8 mouse cellular contexts compared by ENCODE assay signal in the genomic region with DNA sequence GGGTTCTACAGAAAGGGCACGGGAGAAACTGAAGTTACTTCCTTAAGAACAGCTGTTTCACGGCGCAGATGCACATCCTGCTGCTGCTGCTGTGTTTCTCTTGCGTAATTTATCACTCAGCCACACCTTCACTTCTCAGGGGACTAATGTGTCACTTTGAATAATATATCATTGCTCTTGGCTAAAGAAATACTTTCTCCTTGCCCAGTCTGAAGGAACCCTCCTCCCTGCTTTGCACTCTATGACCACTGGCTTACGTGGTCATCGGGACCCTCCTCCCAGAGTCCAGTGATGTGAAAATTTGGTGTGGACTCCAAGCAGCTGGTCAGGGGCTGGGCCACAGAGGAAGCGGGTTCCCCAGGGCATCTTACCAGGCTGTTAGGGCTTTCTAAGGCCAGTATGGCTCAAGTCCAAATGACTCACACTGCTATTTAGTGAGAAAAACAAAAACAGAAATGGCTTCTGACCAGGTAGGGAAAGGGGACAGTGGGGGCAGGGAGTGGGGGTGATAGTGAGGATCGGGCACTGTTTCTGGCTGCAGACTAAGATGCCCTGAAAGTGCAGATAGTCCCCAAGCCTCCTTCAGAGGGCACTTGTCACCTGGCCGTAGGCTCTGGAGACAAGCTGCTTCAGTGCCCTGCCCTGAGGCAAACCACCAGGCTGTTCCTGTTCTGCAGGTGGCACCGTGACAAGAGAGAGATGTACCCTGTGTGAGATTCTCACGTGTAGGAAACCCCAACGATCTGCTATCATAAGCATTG. TPM values are rescaled to one million over a fixed set of nuclear protein-coding genes. Genes with fewer than 3 reads are reported as not detected.
DNase-seq lines count a peak whose midpoint lies in the region; ATAC-seq and TF ChIP-seq lines count a peak whose summit lies in the region.

No protein-coding gene starts in this region.

- no peak for TF ChIP-seq POLR2A in small intestine, adult 2 months (IDR thresholded peaks at IDR 0.05; ENCODE audit: low read depth, low read length)

- H3K27ac ChIP-seq in kidney, embryonic 14.5 days (ENCODE audit: low read depth, low read length) = no peak overlapping the region
- peak overlapping the region; percentile 79 for H3K27ac ChIP-seq in small intestine, adult 2 months (ENCODE audit: insufficient read depth, low read depth, low read length)

- no peaks in the 10 kb centered on the region for H3K27me3 ChIP-seq in kidney, embryonic 14.5 days (ENCODE audit: control insufficient read depth, insufficient read depth, low read length)
- no peaks in the 10 kb centered on the region for H3K27me3 ChIP-seq in small intestine, adult 2 months (ENCODE audit: control insufficient read depth, insufficient read depth, low read length)

- H3K4me2 ChIP-seq in kidney, embryonic 14.5 days (replicated peaks; ENCODE audit: low read depth, low read length) = no peak overlapping the region

- WGBS in kidney, embryonic 14.5 days = 50% methylated on average over 12 of the region's 12 CpGs
- 12% methylated on average over 12 of the region's 12 CpGs for WGBS in small intestine, adult 2 months

- peaks cover 7% of the 10 kb centered on the region; the same call in 1 of the 2 replicates for H3K4me1 ChIP-seq in kidney, embryonic 14.5 days (ENCODE audit: control insufficient read depth, insufficient read depth, low read length)
- peaks cover 54% of the 10 kb centered on the region for H3K4me1 ChIP-seq in small intestine, adult 2 months (ENCODE audit: control insufficient read depth, insufficient read depth, insufficient read length, low read length)

- no peak for ATAC-seq in kidney, embryonic 14.5 days (ENCODE audit: low FRiP score, low TSS enrichment)
- ATAC-seq in CD4-positive, CD25-positive, alpha-beta regulatory T cell, adult 4 months = peak; percentile 66
- ATAC-seq in inflammation-experienced regulatory T-cells, adult 6 months = peak; percentile 55

- DNase-seq in kidney, adult 11 months = peak; percentile 44
- peak; percentile 75 for DNase-seq in cerebellum, adult 9-11 months
- DNase-seq in layer of hippocampus, adult 9-10 months (ENCODE audit: low spot score) = no peak
- DNase-seq in yolk sac, embryonic 10.5 days (ENCODE audit: low spot score) = no peak

- H3K4me3 ChIP-seq in kidney, embryonic 14.5 days (ENCODE audit: low read length) = no peak overlapping the region
- no peak overlapping the region for H3K4me3 ChIP-seq in small intestine, adult 2 months (ENCODE audit: low read depth, low read length)

- no peak for TF ChIP-seq CTCF in small intestine, adult 2 months (IDR thresholded peaks at IDR 0.05; ENCODE audit: extremely low read depth, insufficient read length, insufficient replicate concordance, low read depth, low read length)

- H3K9me3 ChIP-seq in kidney, embryonic 14.5 days (ENCODE audit: control insufficient read depth, low read length) = no peaks in the 10 kb centered on the region

- H3K36me3 ChIP-seq in kidney, embryonic 14.5 days (ENCODE audit: control insufficient read depth, insufficient read depth, low read length) = no peaks in the 10 kb centered on the region
- H3K36me3 ChIP-seq in small intestine, adult 2 months (ENCODE audit: control insufficient read depth, insufficient read depth, low read length) = no peaks in the 10 kb centered on the region

- no peak overlapping the region for H3K9ac ChIP-seq in kidney, embryonic 14.5 days (ENCODE audit: low read depth, low read length)

RNA-seq across cellular contexts. Expression of a gene that starts 34.8 kb away (rescaled TPM):
- polyA plus RNA-seq in kidney, embryonic 14.5 days (2014; fragmentation: Nextera tagmentation; extraction: Ambion mirVana) = 8.0 and 11.2 TPM in 2 replicates
- polyA plus RNA-seq in CD4-positive, CD25-positive, alpha-beta regulatory T cell, adult 4 months (2017; shearing (Covaris generic)) = 10 to 100 TPM; 22.6 to 25.0 TPM
- polyA plus RNA-seq in inflammation-experienced regulatory T-cells, adult 6 months (2017; shearing (Covaris generic)) = 10 to 100 TPM; 20.7 to 36.9 (median 30.1) TPM
- polyA plus RNA-seq in small intestine, adult 2 months (2012; rRNA removed) = 4.2 and 11.0 TPM in 2 replicates

Comparison
In these comparisons a context has a peak if more than half of its experiments do, and no peak if none do; other contexts are left out.
1. DNase-seq: peak in kidney, adult 11 months (single experiment) and cerebellum, adult 9-11 months (single experiment); none in layer of hippocampus, adult 9-10 months (single experiment) and yolk sac, embryonic 10.5 days (single experiment).